Mouse (Mus musculus) A20 (cell line): Measurements from ENCODE around the gene Wfdc12.
A peak's percentile ranks its signal among the peaks of the same experiment; 100 is the strongest.

ENCODE experiments used
- DNase-seq: peaks from one replicate; pipeline ENCODE4 v3.0.0-alpha.2; 2011; ENCODE audit warnings: low read depth, low spot score

The Wfdc12 gene

GRCm38 (mm10) chr2:164177831-164178230 is 12.6 kb downstream of the Wfdc12 start:
- DNase-seq: no peak

GRCm38 (mm10) chr2:164175850-164176249 is 14.6 kb downstream of the Wfdc12 start:
- DNase-seq: no peak

- no peak for DNase-seq
These were observed 15.6 kb downstream of the Wfdc12 start for GRCm38 (mm10) chr2:164174649-164175395.

- no peak for DNase-seq
These were observed 17.0 kb downstream of the Wfdc12 start for GRCm38 (mm10) chr2:164173394-164173793.

- DNase-seq: peak; percentile 51
These were observed 19.5 kb downstream of the Wfdc12 start, which contains the start of gene Kcns1 for GRCm38 (mm10) chr2:164170902-164171301. Kcns1 (minus strand) TSS chr2:164171113.

DNA sequence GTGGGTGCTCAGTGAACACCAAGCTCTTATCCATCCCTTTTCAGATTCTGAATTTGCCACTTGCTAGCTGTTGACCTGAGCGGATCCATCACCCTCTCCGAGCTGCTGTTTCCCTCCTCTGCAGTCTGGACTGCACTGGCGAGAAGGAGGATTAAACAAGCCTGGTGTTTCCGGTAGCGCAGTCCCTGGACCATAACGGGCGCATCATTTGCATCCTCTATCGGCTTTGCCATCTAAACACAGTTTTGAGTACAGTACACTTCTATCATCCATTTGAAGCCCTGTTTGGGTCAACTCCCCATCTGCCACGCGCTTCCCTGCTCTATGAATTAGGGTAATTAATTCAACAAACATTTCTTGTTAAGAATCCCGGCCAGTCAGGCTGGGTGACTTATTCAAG is 20.1 kb downstream of the Wfdc12 start:
- peak; percentile 87 for DNase-seq

- DNase-seq: peak; percentile 95
These were observed 21.8 kb downstream of the Wfdc12 start for GRCm38 (mm10) chr2:164168571-164168946.

- DNase-seq: peak; percentile 85
These were observed 22.4 kb downstream of the Wfdc12 start for GRCm38 (mm10) chr2:164167752-164168570.

DNA sequence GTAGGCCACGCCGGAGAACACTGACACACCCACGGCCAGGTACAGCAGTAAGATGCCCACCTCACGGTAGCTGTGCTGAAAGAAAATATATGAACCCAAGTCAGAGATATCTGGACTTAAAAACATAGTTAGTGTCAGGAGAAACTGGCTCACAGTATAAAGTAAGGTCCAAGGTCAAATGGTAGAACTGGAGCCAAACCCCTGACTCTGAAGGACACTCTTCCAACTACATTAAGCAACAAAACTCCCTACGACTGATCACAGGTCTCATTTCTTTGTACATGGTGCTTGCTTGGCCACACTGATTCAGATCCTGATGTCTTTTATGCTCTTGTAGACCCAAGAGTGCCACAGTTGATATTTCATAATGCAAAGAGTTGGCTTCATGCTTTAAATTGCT is 25.5 kb downstream of the Wfdc12 start:
- DNase-seq: no peak

GRCm38 (mm10) chr2:164161515-164162055 is 28.8 kb downstream of the Wfdc12 start:
- no peak for DNase-seq

DNA sequence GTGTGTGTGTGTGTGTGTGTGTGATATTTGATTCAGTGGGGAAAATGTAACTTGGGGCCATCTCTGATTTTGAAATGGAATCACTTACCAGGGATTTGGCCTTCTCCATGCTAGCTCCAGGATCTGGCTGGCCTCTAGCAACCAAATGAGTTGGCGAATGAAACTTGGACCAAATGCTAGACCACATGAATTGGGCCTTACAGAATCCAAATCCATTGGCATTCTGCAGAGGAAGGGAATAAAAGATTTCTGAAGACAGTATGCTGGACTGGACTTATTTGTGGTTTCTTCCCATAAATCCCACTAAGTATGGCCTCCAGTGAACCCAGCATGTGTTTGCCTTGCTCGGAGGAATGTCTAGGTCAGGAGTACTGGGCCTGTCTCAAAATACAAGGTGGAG is 31.6 kb downstream of the Wfdc12 start:
- no peak for DNase-seq

DNA sequence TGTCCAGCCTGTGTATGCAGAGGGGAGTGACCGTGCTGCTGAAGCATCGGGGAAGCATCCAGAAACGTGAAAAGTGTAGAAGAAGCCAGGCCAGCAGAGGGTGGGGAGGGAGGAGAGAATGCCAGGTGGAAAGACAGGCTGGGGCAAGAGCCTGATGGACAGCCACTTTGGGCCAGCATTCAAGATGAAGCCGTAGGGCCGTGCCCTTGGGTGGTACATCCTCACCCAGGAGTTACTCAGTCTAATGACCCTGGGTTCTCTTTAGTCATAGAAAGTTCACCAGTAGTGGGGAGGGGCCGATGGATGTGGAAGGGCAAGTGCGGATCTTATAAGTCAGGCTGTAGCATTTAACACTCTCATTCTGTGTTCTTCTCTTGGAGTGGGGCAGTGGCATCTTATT is 34.2 kb downstream of the Wfdc12 start:
- no peak for DNase-seq

- no peak for DNase-seq
These were observed 36.4 kb downstream of the Wfdc12 start for GRCm38 (mm10) chr2:164154007-164154406.

DNA sequence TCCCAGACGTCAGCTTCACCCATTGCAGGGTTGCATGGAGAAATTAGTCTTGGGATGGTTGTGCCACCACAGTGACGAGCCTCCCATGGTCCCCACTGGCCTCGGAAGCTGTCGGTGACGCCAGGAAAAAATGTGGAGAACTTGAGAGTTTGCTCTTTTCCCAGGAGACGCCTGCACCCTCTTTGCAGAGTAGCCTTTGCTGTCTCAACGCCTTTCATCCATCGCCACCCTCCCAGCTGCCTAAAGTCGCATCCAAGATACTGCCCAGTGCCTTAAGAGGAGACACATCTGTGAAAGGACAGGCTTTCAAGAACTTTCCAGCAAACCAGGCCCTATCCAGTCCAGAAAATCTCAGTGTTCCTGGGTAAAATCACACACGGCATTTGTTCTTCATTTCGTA is 38.1 kb downstream of the Wfdc12 start:
- no peak for DNase-seq

DNA sequence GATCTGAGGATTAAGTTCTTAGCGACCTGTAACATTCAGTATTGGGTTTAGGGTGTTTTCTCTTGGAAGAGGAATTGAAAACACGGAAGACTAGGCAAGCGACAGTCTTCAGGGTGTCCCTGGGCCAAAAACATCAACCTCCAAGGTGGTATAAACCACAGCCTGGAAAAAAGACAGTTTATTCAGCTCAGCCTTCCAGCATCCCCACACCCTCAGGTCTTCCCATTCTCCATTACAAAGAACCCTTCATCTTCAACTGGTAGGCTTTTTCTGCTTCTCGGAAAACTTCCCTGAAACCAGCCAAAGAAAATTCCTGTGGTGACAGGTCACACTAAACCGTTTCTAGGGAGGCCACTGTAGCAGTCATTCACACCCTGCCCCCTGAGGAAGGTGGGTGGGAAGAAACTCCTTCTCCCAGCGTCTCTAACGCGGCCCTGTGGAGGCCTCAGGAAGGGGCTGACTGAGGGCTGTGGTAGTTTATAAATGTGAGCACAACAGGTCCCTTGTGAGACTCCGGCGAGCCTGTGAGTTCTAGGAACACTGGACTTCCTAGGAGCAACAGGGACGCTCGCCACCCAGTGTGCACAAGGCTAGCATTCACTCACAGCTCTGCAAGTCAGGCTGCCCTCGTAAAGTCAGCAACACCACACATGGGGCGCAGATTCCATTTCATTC is 40.2 kb downstream of the Wfdc12 start:
- no peak for DNase-seq

- DNase-seq: no peak
These were observed 43.9 kb downstream of the Wfdc12 start for GRCm38 (mm10) chr2:164146556-164146955.

DNA sequence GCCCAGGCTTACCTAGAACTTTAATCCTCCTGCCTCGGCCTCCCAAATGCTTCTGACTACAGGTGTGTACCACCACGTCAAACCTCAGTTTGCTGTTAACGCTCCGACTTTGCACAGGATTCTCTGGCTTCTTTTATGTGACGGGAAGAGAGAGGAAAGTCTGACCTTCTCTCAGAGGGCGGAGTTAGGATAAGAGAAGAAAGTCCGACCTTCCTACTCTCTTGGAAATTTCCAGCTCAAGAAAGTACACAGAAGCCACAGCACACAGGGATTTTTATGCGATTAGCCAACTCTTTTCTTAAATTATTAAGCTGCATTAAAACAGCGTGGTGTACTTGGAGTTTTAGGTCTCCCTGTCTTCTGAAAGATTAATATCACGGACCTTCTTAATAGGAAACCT is 45.9 kb downstream of the Wfdc12 start:
- DNase-seq: no peak

DNA sequence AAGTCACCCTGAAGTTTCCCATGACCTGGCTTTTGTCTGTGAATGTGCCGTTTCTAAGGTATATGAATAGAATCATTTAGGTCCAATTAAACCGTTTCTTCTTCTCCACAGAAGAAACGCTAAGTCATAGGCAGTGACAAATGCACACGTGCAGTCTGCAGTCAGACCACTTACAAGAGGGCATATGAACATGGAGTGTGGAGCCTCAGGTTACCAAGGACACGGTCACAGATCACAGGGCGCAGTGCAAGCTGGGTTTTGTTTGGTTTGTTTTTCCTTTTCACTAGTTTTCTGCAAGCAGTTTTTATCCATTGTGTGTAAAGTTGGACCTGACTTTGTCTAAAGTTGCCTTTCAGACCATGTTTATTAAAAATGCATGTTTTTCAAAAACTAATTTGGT is 46.4 kb downstream of the Wfdc12 start:
- peak; percentile 76 for DNase-seq

DNA sequence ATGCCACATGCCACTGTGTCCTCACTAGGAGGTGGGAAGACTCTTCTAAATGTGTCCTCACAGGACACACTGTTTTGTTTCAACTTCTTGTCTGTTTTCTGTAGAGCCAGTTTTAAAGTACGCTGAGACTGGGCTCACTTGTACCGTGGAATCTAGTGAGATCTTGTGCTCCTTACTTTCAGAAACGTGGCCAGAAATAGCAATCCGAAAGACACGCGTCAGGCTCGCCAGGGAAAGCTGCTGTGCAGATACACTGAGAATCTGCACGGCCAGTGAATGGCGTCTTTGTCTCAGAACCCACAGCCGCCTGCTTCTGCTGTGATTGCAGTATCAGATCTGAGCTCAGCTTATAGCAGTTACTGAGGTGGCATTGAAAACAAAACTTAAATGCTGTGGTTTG is 48.4 kb downstream of the Wfdc12 start:
- no peak for DNase-seq
